Mouse (Mus musculus) liver, embryonic 15.5 days (tissue): Measurements from ENCODE around the gene Sstr4. TPM values are rescaled to one million over a fixed set of nuclear protein-coding genes. Genes with fewer than 3 reads are reported as not detected.

Source experiments
- ATAC-seq: fragments of 200-750 bp; cut with Nextera tagmentation; 2 replicates; pipeline ENCODE4 v1.8.0; 2017; ENCODE audit warnings: moderate number of reproducible peaks, mild to moderate bottlenecking, moderate library complexity; ENCODE audit not compliant: insufficient read depth
- H3K27ac ChIP-seq: fragments of 300-500 bp; sonication (generic); replicated peaks from 2 replicates; pipeline ENCODE4 v1.5.1; 2015; ENCODE audit warnings: mild to moderate bottlenecking, inconsistent platforms
- H3K27me3 ChIP-seq: fragments of 300-500 bp; sonication (generic); 2 replicates; pipeline ENCODE4 v1.6.1; 2015; ENCODE audit warnings: mild to moderate bottlenecking, inconsistent platforms
- H3K36me3 ChIP-seq: fragments of 300-500 bp; sonication (generic); replicated peaks from 2 replicates; pipeline ENCODE4 v1.6.1; 2015; ENCODE audit warnings: moderate library complexity, mild to moderate bottlenecking, inconsistent platforms
- H3K4me1 ChIP-seq: fragments of 300-500 bp; sonication (generic); replicated peaks from 2 replicates; pipeline ENCODE4 v1.6.1; 2015; ENCODE audit warnings: inconsistent platforms
- H3K4me2 ChIP-seq: fragments of 300-500 bp; sonication (generic); 2 replicates; pipeline ENCODE4 v1.6.1; 2015; ENCODE audit warnings: moderate library complexity, mild to moderate bottlenecking, inconsistent platforms
- H3K4me3 ChIP-seq: fragments of 300-500 bp; sonication (generic); replicated peaks from 2 replicates; pipeline ENCODE4 v1.5.1; 2015; ENCODE audit warnings: mild to moderate bottlenecking, inconsistent platforms
- H3K9ac ChIP-seq: fragments of 300-500 bp; sonication (generic); 2 replicates; pipeline ENCODE4 v1.6.1; 2015; ENCODE audit warnings: moderate library complexity, mild to moderate bottlenecking, inconsistent platforms
- H3K9me3 ChIP-seq: fragments of 300-500 bp; sonication (generic); replicated peaks from 2 replicates; pipeline ENCODE4 v1.6.1; 2016; ENCODE audit warnings: inconsistent platforms
- WGBS: fragments of 180-500 bp; shearing (Covaris S2); methylation state at CpG from one replicate; pipeline ENCODE4 v1.1.7; 2015; ENCODE audit warnings: mixed read lengths; ENCODE audit not compliant: insufficient replicate concordance; 5-methylcytosine and 5-hydroxymethylcytosine counted together
- polyA plus RNA-seq: library from polyadenylated mRNA; unstranded; fragments of >200 nt; fragmentation: Nextera tagmentation; extraction: Ambion mirVana; gene quantifications from 2 replicates; pipeline ENCODE4 v1.2.1, GENCODE M21; 2015

Sstr4 gene
- polyA plus RNA-seq: not detected in 2 replicates

DNA sequence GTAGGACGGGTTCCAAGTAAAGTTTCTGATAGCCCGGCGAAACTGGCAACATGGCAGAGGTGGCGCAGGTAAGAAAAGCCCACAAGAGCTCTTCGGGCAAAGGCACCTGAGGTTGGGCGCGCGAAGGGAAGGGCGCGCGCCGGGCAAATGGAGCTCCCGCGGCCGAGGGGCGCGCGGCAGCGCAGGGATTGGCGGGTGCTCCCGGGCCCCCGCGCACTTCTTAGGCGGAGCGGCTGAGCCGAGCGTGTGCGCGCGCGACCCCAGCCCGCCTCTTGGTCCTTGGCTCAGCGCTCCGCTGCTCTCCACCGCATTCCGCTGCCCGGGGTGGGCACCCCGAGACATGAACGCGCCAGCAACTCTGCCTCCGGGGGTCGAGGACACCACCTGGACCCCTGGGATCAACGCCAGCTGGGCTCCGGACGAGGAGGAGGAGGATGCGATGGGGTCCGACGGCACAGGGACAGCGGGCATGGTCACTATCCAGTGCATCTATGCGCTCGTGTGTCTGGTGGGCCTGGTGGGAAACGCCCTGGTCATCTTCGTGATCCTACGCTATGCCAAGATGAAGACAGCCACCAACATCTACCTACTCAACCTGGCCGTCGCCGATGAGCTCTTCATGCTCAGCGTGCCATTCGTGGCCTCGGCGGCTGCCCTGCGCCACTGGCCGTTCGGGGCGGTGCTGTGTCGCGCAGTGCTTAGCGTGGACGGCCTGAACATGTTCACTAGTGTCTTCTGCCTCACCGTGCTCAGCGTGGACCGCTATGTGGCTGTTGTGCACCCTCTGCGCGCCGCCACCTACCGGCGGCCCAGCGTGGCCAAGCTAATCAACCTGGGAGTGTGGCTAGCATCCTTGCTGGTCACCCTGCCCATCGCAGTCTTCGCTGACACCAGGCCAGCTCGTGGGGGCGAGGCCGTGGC is at the start of gene Sstr4:
Gene Sstr4, plus strand, starts transcription at position 214 of the 921 bp plus-strand sequence.
- Histone ChIP-seq H3K9ac (no peak within 1 kb of the TSS), H3K9me3 (no peaks in the 10 kb centered on the region), H3K36me3 (no peaks in the 10 kb centered on the region), H3K4me1 (peaks cover 10% of the 10 kb centered on the region; the same call in 1 of the 2 replicates), H3K4me2 (peak within 1 kb of the TSS; percentile 64), H3K4me3 (peak within 1 kb of the TSS; percentile 34), H3K27ac (no peak within 1 kb of the TSS), H3K27me3 (peaks cover 36% of the 10 kb centered on the region)
- ATAC-seq: 0 out of 2 replicates have a peak, but pooled peaks have one; percentile 13
- 6% methylated on average over 80 of the region's 83 CpGs for WGBS

DNA sequence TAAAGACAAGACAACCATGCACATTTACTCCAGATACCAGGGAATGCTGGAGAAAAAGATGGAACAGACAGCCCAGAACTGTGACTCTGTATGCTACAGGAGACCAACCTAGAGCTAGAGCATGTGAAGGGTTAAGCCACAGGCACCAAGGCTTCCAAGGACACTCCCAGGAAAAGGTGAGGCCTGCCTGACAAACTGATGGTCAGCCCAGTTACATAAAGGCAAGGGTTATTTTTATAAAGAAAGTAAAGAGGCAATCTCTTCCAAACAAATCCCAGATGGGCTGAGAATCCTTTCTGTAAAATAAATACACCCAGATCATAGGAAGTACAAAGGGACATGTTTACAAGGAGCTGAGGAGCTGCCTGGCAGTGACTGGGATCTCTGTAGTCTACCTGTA is 49.8 kb upstream of the Sstr4 start:
- no peak for ATAC-seq
- H3K9ac ChIP-seq: no peak overlapping the region
- no peaks in the 10 kb centered on the region for H3K4me1 ChIP-seq
- H3K27ac ChIP-seq: no peak overlapping the region
- no peaks in the 10 kb centered on the region for H3K9me3 ChIP-seq
- no peak overlapping the region for H3K4me2 ChIP-seq
- no peaks in the 10 kb centered on the region for H3K27me3 ChIP-seq
- H3K36me3 ChIP-seq: no peaks in the 10 kb centered on the region
- no peak overlapping the region for H3K4me3 ChIP-seq

DNA sequence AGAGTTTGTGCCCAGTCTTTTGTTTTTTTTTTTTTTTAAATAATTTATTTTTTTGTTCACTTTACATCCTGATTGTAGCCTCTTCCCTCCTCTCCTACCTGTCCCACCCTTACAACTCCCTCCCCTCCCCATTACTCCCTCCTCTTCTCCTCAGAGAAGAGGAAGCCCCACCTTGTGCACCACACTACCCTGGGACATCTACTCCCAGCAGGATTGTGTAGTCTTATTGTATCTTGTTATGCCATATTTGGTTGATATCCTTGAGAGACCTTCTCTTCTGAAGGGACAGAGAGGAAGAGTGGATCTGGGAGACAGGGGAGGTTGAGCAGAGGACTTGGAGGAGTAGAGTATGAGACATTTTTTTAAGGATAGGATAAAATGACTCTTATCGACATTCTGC is 48.2 kb upstream of the Sstr4 start:
- no peak for ATAC-seq
- Histone ChIP-seq H3K4me3 (no peak overlapping the region), H3K9ac (no peak overlapping the region), H3K27me3 (no peaks in the 10 kb centered on the region), H3K36me3 (no peaks in the 10 kb centered on the region), H3K4me2 (no peak overlapping the region), H3K9me3 (no peaks in the 10 kb centered on the region), H3K4me1 (no peaks in the 10 kb centered on the region), H3K27ac (no peak overlapping the region)
- 63% methylated on average over 1 of the region's 1 CpGs for WGBS

DNA sequence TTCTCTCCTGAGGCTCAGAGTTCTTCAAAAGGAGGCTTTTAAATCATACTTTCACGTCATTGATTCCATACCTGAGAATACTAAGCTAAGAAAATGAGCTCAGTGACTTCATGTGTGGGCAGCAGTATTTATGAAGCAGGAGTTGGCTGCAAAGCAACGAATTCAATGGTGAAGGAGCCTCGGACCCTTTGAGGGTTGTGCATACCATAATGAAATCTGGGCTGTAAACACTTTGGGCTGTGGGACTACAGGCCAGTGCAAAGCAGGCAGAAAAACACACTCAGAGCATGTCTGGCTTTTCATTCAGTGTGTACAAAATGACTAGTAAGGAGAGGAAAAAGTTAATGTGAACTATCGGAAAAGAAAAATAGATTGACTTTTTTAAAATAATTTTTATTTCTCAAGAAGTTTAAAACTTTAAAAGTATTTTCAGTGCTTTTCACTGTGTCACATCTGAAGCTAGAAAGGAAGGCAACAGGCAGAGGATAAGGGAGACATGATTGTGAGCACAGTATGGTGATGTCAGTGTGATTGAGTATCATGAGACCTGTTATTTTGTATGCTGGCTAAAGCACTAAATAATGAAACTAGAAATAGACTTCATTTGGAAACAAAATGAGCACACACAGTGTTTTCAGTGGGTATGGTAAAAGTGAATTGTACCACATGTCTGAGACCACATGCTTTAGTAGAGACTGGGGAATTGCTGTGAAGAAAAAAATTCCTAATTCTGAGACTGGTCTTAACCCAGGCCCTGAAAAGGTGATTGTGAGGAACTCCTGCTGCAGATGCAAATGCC is 45.4 kb upstream of the Sstr4 start:
- Histone ChIP-seq H3K9me3 (no peaks in the 10 kb centered on the region), H3K27ac (no peak overlapping the region), H3K4me3 (no peak overlapping the region), H3K27me3 (no peaks in the 10 kb centered on the region), H3K36me3 (no peaks in the 10 kb centered on the region), H3K4me2 (no peak overlapping the region), H3K4me1 (no peaks in the 10 kb centered on the region), H3K9ac (no peak overlapping the region)
- WGBS: 57% methylated on average over 4 of the region's 4 CpGs
- no peak for ATAC-seq

DNA sequence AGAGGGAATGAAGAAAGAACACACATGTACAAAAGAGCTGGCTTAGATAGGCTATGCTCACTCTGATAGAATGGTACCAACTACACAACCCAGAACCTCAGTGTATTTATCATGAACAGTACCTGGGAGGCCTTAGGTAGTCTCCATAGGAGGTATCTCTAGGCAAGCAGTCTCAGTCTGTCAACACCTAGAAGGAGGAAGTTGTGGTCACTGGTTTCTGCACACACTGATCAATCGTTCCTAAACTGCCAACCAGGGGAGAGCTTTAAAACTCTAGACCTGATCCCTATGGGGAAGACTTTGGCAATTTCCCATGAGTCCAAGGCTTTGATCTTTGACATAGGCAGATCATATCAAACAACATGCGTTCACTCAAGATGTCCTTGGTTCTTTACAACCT is 44.7 kb upstream of the Sstr4 start:
- no peaks in the 10 kb centered on the region for H3K4me1 ChIP-seq
- H3K27ac ChIP-seq: no peak overlapping the region
- no peak overlapping the region for H3K4me3 ChIP-seq
- 17% methylated on average over 2 of the region's 2 CpGs for WGBS
- no peak overlapping the region for H3K4me2 ChIP-seq
- ATAC-seq: no peak
- H3K36me3 ChIP-seq: no peaks in the 10 kb centered on the region
- no peaks in the 10 kb centered on the region for H3K27me3 ChIP-seq
- no peak overlapping the region for H3K9ac ChIP-seq
- H3K9me3 ChIP-seq: no peaks in the 10 kb centered on the region

DNA sequence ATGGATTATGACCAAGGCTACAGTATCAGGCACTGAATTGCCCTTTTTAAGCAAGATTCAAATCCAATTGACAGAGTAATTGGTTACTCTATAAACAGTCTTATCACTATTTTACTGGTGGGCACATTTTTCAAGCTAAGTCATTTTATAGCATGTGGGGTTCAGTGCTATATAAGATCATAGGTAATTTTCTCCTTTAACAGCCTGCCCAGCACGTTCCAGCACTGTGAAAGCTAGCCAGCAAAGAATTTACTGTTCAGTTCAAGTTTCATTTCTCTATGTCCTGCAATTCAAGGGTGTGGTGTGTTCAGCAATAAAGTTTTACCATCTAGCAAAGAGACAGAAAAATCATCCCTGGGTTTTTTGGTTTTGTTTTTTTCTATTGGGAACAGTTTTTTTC is 42.5 kb upstream of the Sstr4 start:
- Histone ChIP-seq H3K36me3 (no peaks in the 10 kb centered on the region), H3K9ac (no peak overlapping the region), H3K4me2 (no peak overlapping the region), H3K4me3 (no peak overlapping the region), H3K27me3 (no peaks in the 10 kb centered on the region), H3K27ac (no peak overlapping the region), H3K4me1 (no peaks in the 10 kb centered on the region), H3K9me3 (no peaks in the 10 kb centered on the region)
- WGBS: 35% methylated on average over 1 of the region's 1 CpGs
- no peak for ATAC-seq

DNA sequence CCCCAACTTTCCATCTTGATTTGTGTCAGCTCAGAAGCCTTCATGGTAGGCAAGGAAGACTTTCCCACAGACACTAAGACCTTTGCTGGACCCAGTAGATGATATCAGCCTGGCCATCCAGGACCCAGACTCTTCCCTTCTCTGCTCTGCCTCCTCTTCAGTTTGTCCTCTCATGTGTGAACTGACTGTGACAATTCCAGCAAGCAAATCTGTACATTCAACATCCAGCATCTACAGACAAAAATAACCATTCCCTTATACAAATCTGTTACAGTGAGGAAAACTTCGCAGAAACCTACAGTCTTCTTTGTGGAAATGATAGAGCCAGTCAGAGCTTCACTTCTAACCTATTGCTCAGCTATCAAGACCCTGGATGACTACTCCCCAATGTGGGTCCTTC is 38.0 kb upstream of the Sstr4 start:
- H3K9ac ChIP-seq: no peak overlapping the region
- WGBS: 59% methylated on average over 1 of the region's 1 CpGs
- H3K27ac ChIP-seq: no peak overlapping the region
- no peak overlapping the region for H3K4me3 ChIP-seq
- no peak overlapping the region for H3K4me2 ChIP-seq
- no peaks in the 10 kb centered on the region for H3K4me1 ChIP-seq
- H3K9me3 ChIP-seq: no peaks in the 10 kb centered on the region
- H3K36me3 ChIP-seq: no peaks in the 10 kb centered on the region
- no peak for ATAC-seq
- H3K27me3 ChIP-seq: no peaks in the 10 kb centered on the region

DNA sequence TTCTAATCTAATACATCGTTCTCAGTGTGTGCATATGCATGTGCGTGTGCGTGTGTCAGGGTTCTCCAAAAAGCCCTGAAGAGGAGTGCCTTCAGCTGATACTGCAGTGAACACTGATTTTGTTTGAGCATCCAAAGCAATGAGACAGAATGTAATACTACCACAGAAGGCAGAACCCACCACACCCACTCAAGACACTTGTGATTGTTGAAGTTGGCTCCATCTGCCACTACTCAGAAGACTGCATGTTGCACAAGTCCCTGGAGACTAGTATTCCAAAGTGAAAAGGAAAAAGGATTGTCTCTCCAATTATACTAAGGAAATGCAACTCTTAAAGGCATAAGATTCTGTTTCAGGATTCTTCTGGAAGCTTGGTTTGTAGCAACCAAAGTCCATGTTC is 30.6 kb upstream of the Sstr4 start:
- no peaks in the 10 kb centered on the region for H3K27me3 ChIP-seq
- no peaks in the 10 kb centered on the region for H3K9me3 ChIP-seq
- H3K9ac ChIP-seq: no peak overlapping the region
- no peaks in the 10 kb centered on the region for H3K36me3 ChIP-seq
- no peak overlapping the region for H3K4me3 ChIP-seq
- H3K4me2 ChIP-seq: no peak overlapping the region
- H3K4me1 ChIP-seq: no peaks in the 10 kb centered on the region
- WGBS: 68% methylated on average over 3 of the region's 3 CpGs
- H3K27ac ChIP-seq: no peak overlapping the region
- no peak for ATAC-seq

DNA sequence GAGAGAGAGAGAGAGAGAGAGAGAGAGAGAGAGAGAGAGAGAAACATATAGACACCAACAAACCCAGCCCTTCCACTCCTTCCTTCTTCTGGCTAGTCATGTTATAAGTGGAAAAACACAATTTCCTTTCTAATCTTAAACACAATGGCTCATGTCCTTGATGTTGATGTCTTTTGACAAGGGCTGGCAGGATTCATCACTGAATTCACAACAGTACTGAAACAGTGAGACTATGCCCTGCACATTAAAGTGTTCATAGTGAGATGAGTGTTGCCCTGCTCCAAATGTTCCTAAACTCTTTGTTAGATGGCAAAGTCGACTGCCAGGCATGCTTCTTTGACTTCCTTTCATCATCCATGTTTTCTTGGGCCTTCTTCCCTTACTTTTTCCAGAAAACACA is 29.9 kb upstream of the Sstr4 start:
- no peak for ATAC-seq
- Histone ChIP-seq H3K4me1 (no peaks in the 10 kb centered on the region), H3K27me3 (no peaks in the 10 kb centered on the region), H3K27ac (no peak overlapping the region), H3K9ac (no peak overlapping the region), H3K36me3 (no peaks in the 10 kb centered on the region), H3K4me2 (no peak overlapping the region), H3K9me3 (no peaks in the 10 kb centered on the region), H3K4me3 (no peak overlapping the region)
- 23% methylated on average over 1 of the region's 1 CpGs for WGBS

DNA sequence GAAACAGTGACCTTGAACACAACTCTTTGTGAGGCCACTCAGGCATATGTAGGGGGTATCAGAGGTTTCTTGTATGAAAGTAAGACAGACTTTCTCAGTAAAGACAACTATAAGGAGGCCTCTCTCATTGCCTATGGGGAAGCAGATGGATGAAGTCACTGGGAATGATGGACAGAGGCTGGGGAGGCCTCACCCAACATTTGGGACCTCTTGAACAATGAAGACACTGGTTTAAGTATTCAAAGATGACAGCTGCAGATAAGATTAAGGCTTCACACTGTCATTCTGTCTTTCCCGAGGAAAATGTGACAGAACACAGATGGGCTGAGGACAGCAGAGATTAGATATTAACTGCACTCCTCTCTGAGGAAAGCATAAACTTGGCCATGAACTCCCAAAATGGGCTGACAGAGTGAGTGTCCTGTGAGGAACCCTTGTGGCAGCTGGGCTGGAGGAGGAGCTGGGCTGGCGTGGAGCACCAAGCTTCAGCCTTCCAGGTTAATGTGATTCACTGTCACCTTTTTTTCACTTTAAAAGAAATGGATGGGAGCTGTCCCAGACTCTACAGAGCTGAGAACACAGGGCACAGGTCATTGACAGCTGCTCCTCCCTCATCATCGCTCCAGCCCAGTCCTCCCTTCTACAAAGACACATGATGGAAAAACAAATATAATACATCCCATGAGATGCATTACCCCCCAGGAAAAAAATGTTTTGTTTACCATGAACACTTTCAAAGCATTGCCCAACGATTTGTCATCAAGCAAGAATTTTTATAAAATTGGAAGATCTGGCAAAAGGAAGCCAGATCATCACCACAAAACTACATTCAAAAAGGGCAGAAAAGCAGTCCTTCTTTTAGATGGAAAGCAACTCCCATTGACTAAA is 23.2 kb upstream of the Sstr4 start:
- H3K9ac ChIP-seq: no peak overlapping the region
- no peaks in the 10 kb centered on the region for H3K27me3 ChIP-seq
- H3K36me3 ChIP-seq: no peaks in the 10 kb centered on the region
- WGBS: 39% methylated on average over 4 of the region's 4 CpGs
- ATAC-seq: no peak
- H3K4me3 ChIP-seq: no peak overlapping the region
- H3K4me1 ChIP-seq: no peaks in the 10 kb centered on the region
- no peak overlapping the region for H3K4me2 ChIP-seq
- no peak overlapping the region for H3K27ac ChIP-seq
- H3K9me3 ChIP-seq: no peaks in the 10 kb centered on the region
